Mouse (Mus musculus) small intestine, adult 2 months (tissue): ENCODE measurements around the gene Nlrp3. TPM values are rescaled to one million over a fixed set of nuclear protein-coding genes. Genes with fewer than 3 reads are reported as not detected.
A peak's percentile ranks its signal among the peaks of the same experiment; 100 is the strongest.

ENCODE experiments used
- H3K27ac ChIP-seq: fragments of 200-500 bp; 2 replicates; pipeline ENCODE4 v1.5.1; 2012; ENCODE audit warnings: low read depth, low read length, control low read depth, inconsistent platforms; ENCODE audit not compliant: insufficient read depth
- H3K27me3 ChIP-seq: fragments of 200-500 bp; 2 replicates; pipeline ENCODE4 v1.6.1; 2012; ENCODE audit warnings: mild to moderate bottlenecking, moderate library complexity, low read length, inconsistent platforms; ENCODE audit not compliant: control insufficient read depth, insufficient read depth
- H3K36me3 ChIP-seq: fragments of 200-500 bp; 2 replicates; pipeline ENCODE4 v1.6.1; 2012; ENCODE audit warnings: mild to moderate bottlenecking, low read length, control low read depth, inconsistent platforms; ENCODE audit not compliant: control insufficient read depth, insufficient read depth
- H3K4me1 ChIP-seq: fragments of 200-500 bp; 2 replicates; pipeline ENCODE4 v1.6.1; 2012; ENCODE audit warnings: low read length, inconsistent platforms, mixed read lengths; ENCODE audit not compliant: control insufficient read depth, insufficient read depth, insufficient read length
- H3K4me3 ChIP-seq: fragments of 200-500 bp; 2 replicates; pipeline ENCODE4 v1.5.1; 2012; ENCODE audit warnings: low read depth, mild to moderate bottlenecking, control low read depth, inconsistent platforms, low read length, moderate library complexity
- CTCF ChIP-seq: fragments of 200-500 bp; IDR thresholded peaks from 2 replicates; pipeline ENCODE4 v1.5.1; 2012; ENCODE audit warnings: low read depth, mild to moderate bottlenecking, control low read depth, inconsistent platforms, low read length, moderate library complexity, mixed read lengths; ENCODE audit not compliant: insufficient replicate concordance, insufficient read length; ENCODE audit errors: extremely low read depth
- POLR2A ChIP-seq: fragments of 200-500 bp; IDR thresholded peaks from 2 replicates; pipeline ENCODE4 v1.6.1; 2012; ENCODE audit warnings: low read depth, mild to moderate bottlenecking, control low read depth, inconsistent platforms, low read length, moderate library complexity
- WGBS: fragments of 180-500 bp; shearing (Covaris S2); methylation state at CpG from one replicate; pipeline ENCODE4 v1.1.7; 2018; 5-methylcytosine and 5-hydroxymethylcytosine counted together
- polyA plus RNA-seq: library from polyadenylated mRNA; depleted of rRNA; stranded (reverse); fragments of >200 nt; gene quantifications from 2 replicates; pipeline ENCODE4 v1.2.3, GENCODE M21; 2012

Nlrp3 gene
- polyA plus RNA-seq, 1 experiment = 0.16 TPM

- H3K4me1 ChIP-seq = no peaks in the 10 kb centered on the region
- no peak overlapping the region for H3K4me3 ChIP-seq
- 66% methylated on average over 16 of the region's 16 CpGs for WGBS
- H3K36me3 ChIP-seq = no peaks in the 10 kb centered on the region
- H3K27ac ChIP-seq = no peak overlapping the region
- no peaks in the 10 kb centered on the region for H3K27me3 ChIP-seq
- no peak for TF ChIP-seq POLR2A
- peak; percentile 52; the same call in 1 of the 2 replicates for TF ChIP-seq CTCF
Observed at GRCm38 (mm10) chr11:59537218-59538130, 3.9 kb upstream of the Nlrp3 start.

- Histone ChIP-seq H3K4me1 (no peaks in the 10 kb centered on the region), H3K36me3 (no peaks in the 10 kb centered on the region), H3K4me3 (no peak overlapping the region), H3K27ac (no peak overlapping the region), H3K27me3 (no peaks in the 10 kb centered on the region)
- 16% methylated on average over 11 of the region's 11 CpGs for WGBS
- peak; percentile 10; the same call in 1 of the 2 replicates for TF ChIP-seq CTCF
- no peak for TF ChIP-seq POLR2A
Observed at GRCm38 (mm10) chr11:59538387-59538786, 3.0 kb upstream of the Nlrp3 start.

DNA sequence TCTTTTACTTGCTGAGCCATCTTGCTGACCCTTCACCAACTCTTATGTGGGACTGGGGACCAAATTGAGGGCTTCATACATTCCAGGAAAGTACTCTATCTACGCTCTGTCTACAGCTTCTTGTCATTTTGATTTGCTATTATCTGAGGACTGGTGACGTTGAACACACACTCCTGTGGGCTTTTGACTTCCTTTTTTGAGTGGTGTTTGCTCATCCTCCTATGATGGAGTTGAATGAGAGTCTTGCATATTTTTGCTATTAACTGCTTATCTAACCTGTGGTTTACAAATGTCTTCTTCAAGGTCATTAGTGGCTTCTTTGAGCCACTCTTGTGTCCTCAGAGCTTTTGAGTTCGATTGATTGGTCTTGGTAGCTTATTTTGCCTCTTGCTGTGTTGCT is 1.2 kb upstream of the Nlrp3 start:
- H3K4me1 ChIP-seq = no peaks in the 10 kb centered on the region
- no peak overlapping the region for H3K4me3 ChIP-seq
- WGBS = 60% methylated on average over 3 of the region's 3 CpGs
- no peak overlapping the region for H3K27ac ChIP-seq
- H3K36me3 ChIP-seq = no peaks in the 10 kb centered on the region
- TF ChIP-seq POLR2A (no peak), CTCF (no peak)
- H3K27me3 ChIP-seq = no peaks in the 10 kb centered on the region

GRCm38 (mm10) chr11:59542442-59542841 is 1.1 kb downstream of the Nlrp3 start:
- Histone ChIP-seq H3K4me3 (no peak overlapping the region), H3K27me3 (no peaks in the 10 kb centered on the region), H3K27ac (no peak overlapping the region), H3K36me3 (no peaks in the 10 kb centered on the region), H3K4me1 (no peaks in the 10 kb centered on the region)
- 55% methylated on average over 6 of the region's 6 CpGs for WGBS
- TF ChIP-seq POLR2A = no peak
- TF ChIP-seq CTCF = no peak

DNA sequence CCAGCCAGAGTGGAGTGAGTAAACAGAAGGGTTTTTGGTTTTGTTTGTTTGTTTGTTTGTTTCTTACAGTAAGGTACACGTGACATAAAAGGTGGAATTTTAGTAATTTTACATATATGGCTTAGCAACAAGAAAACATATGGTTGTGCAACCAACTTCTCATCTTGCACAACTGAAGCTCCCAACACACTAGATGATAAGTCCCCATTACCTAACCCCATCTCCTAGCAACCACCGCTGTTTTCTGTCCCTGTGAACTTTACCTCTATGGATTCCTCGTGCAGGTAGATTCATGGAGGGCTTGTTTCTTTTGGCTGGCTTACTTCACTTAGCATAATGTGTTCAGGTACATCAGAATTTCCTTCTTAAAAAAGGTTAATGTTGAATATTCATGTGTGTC is 2.0 kb downstream of the Nlrp3 start:
- WGBS = 32% methylated on average over 3 of the region's 3 CpGs

DNA sequence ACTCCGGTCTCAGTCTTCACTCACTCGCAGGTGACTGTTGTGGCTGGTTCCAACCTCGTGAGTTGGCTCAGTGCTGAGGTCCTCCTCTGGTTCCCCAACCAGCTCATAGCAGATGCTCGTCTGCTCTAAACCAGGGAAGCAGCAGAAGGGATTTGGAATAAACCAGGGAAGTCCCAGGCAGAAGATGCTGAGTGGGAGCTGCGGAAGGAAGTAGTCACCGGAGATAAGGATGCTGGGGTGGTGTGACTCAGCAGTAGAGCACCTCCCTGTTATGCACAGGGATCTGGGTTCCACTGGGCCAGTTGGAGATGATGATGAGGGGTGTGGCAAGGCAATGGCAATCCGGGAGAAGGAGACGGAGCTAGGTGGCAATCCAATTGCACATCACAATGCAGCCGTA is 2.6 kb downstream of the Nlrp3 start:
- Histone ChIP-seq H3K4me3 (no peak overlapping the region), H3K4me1 (no peaks in the 10 kb centered on the region), H3K27me3 (no peaks in the 10 kb centered on the region), H3K36me3 (no peaks in the 10 kb centered on the region), H3K27ac (no peak overlapping the region)
- TF ChIP-seq POLR2A = no peak
- no peak for TF ChIP-seq CTCF
- WGBS = 67% methylated on average over 9 of the region's 9 CpGs

More for the DNA sequence above, 2.0 kb downstream of the Nlrp3 start:
- H3K4me1 ChIP-seq = no peaks in the 10 kb centered on the region
- TF ChIP-seq CTCF (no peak), POLR2A (no peak)
- H3K36me3 ChIP-seq = no peaks in the 10 kb centered on the region
- no peak overlapping the region for H3K4me3 ChIP-seq
- no peaks in the 10 kb centered on the region for H3K27me3 ChIP-seq
- H3K27ac ChIP-seq = no peak overlapping the region

- WGBS = 94% methylated on average over 11 of the region's 11 CpGs
- Histone ChIP-seq H3K36me3 (no peaks in the 10 kb centered on the region), H3K27ac (no peak overlapping the region), H3K4me1 (no peaks in the 10 kb centered on the region), H3K4me3 (no peak overlapping the region), H3K27me3 (no peaks in the 10 kb centered on the region)
- TF ChIP-seq CTCF (no peak), POLR2A (no peak)
Observed at GRCm38 (mm10) chr11:59554127-59554526, 12.8 kb downstream of the Nlrp3 start.
